Mouse (Mus musculus): ENCODE data around the gene Cxcl16. TPM values are rescaled to one million over a fixed set of nuclear protein-coding genes. Genes with fewer than 3 reads are reported as not detected.

Cxcl16 gene
- polyA plus RNA-seq, 1 experiment from 2014 or later: 3.9 TPM

DNA sequence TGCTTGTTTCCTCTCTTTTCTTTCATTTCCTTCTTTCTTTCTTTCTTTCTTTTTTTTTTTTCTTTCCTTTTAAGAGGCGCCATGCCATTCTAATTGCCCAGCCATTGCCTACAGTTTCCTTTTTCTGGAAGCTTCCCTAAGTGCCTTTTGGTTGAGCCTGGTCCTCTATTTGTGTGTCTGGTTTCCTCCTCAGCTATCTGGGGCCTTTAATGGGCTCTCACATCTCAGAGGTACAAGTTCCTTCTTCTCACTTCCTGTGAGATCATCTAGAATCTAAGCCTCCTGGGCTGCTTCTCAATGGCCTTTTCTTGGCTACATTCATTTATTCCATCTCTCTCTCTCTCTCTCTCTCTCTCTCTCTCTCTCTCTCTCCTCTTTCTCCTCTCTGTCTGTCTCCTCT, 12.4 kb downstream of the Cxcl16 start:
- Histone ChIP-seq H3K27me3 (no peaks in the 10 kb centered on the region), H3K9me3 (no peaks in the 10 kb centered on the region), H3K36me3 (no peaks in the 10 kb centered on the region), H3K4me2 (replicated peaks) (no peak overlapping the region), H3K4me1 (peaks cover 8% of the 10 kb centered on the region), H3K4me3 (no peak overlapping the region), H3K9ac (no peak overlapping the region), H3K27ac (no peak overlapping the region)
- no peak for ATAC-seq (ENCODE audit: low FRiP score, low read depth)
- WGBS: 71% methylated on average over 1 of the region's 1 CpGs

DNA sequence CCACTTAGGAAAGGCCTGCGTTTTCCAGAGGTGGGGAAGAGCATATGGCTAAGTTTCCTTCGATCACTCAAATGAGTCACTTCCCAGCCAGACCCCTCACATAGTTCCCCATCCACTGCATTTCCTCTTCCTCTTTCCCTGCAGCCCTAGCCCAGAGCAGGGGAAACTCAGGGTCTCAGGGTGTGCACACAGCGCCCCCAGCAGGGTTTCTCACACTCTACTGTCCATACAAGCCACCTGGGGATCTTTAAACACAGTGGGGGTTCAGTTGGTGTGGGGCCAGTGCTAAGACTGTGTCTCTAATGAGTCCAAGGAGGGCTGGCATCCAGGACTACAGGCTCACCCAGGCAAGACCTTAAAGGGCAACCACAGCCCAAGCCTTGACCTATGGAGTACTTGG, 13.0 kb downstream of the Cxcl16 start:
- Histone ChIP-seq H3K4me3 (no peak overlapping the region), H3K27ac (no peak overlapping the region), H3K4me2 (replicated peaks) (no peak overlapping the region), H3K9ac (no peak overlapping the region), H3K4me1 (0 out of 2 replicates have a peak, but pooled peaks cover 7% of the 10 kb centered on the region), H3K36me3 (peaks cover 6% of the 10 kb centered on the region; the same call in 1 of the 2 replicates), H3K27me3 (no peaks in the 10 kb centered on the region), H3K9me3 (no peaks in the 10 kb centered on the region)
- ATAC-seq (ENCODE audit: low FRiP score, low read depth): no peak
- 32% methylated on average over 3 of the region's 3 CpGs for WGBS

DNA sequence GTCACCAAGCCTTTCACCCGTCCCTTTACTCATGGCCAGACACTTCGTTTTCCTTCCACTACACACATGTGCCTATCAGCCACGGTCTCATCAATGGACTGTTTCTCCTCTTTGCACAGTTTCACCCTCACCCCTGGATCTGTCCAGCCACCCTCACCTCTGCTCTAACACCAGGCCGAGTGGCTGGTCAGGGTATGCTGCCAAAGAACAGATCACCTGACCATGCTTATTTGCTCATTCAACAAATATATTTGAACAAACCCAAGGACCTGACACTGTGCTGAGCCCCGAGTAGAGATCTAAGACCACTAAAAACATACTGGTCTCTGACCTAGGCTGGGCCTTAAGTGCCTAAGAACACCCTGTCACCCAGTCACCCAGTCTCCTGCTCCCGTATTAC, 15.1 kb downstream of the Cxcl16 start:
- no peak for ATAC-seq (ENCODE audit: low FRiP score, low read depth)
- no peak overlapping the region for H3K27ac ChIP-seq
- no peak overlapping the region for H3K9ac ChIP-seq
- whole genome bisulfite sequencing: 78% methylated on average over 6 of the region's 6 CpGs
- no peak overlapping the region for H3K4me3 ChIP-seq
- no peaks in the 10 kb centered on the region for H3K27me3 ChIP-seq
- H3K9me3 ChIP-seq: no peaks in the 10 kb centered on the region
- H3K36me3 ChIP-seq: peaks cover 26% of the 10 kb centered on the region
- no peak overlapping the region for H3K4me2 ChIP-seq (replicated peaks)
- H3K4me1 ChIP-seq: 0 out of 2 replicates have a peak, but pooled peaks cover 3% of the 10 kb centered on the region

DNA sequence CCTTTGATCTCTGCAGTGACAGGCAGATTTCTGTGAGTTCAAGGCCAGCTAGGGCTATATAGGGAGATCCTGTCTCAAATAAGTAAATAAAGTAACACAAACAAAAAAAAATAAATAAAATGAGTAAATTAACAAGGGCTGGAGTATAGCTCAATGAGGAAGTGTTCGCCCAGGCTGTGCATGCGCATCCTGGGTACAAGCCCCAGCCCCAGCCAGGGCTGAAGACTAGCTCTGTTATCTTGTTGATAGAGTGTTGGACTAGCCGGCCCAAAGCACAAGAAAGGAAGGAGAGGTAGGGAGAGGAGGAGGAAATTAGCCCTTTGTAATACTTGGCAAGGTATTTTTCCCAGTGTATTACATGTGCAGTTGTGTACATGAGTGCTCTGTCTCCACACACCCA, 15.8 kb downstream of the Cxcl16 start:
- no peak for ATAC-seq (ENCODE audit: low FRiP score, low read depth)
- 83% methylated on average over 3 of the region's 3 CpGs for WGBS
- Histone ChIP-seq H3K9me3 (no peaks in the 10 kb centered on the region), H3K27me3 (no peaks in the 10 kb centered on the region), H3K9ac (no peak overlapping the region), H3K27ac (no peak overlapping the region), H3K4me1 (0 out of 2 replicates have a peak, but pooled peaks cover 3% of the 10 kb centered on the region), H3K4me2 (replicated peaks) (no peak overlapping the region), H3K4me3 (no peak overlapping the region), H3K36me3 (peaks cover 33% of the 10 kb centered on the region)

DNA sequence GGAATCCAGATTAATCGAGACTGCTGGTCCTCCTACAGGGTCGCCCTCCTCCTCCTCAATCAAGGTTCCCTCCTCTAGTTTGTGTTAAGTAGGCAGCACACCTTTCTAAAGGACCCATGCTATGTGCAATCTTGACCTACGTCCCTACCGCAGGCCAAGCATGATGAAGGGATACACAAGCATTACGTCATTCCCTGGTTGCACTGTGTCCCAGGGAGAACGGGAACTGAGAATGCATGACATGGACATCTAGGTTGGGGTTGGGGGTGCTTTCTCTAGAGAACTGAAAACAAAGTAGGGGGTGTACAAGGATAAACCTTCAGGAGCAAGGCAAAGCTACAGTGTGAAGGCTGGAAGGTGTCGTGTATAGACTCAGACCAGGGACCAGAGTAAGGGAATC, 17.9 kb downstream of the Cxcl16 start:
- Histone ChIP-seq H3K4me2 (replicated peaks) (no peak overlapping the region), H3K36me3 (peaks cover 54% of the 10 kb centered on the region), H3K9ac (no peak overlapping the region), H3K4me1 (0 out of 2 replicates have a peak, but pooled peaks cover 2% of the 10 kb centered on the region), H3K27ac (no peak overlapping the region), H3K9me3 (no peaks in the 10 kb centered on the region), H3K27me3 (no peaks in the 10 kb centered on the region), H3K4me3 (no peak overlapping the region)
- 90% methylated on average over 7 of the region's 7 CpGs for WGBS
- no peak for ATAC-seq (ENCODE audit: low FRiP score, low read depth)

DNA sequence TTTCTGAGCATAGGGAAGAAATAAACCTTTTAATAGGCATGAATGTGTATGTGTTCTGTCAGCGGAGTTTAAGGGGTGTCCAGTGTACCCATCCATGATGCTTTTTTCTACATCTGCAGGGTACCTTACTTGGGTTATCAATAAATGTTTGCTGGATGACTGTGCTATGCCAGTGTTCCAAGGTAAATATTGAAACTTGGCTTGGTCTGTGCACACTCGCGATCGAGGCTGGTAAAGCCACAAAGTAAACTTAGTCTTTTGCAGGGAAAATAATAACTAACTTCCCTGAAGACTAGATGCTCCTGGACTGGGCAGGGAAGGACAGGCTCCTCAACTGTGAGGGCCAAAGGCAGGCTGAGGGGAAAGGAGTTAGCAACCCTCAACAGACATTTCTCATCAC, 19.1 kb downstream of the Cxcl16 start:
- Histone ChIP-seq H3K9ac (0 out of 2 replicates have a peak overlapping the region, but pooled peaks have one; percentile 19), H3K27ac (no peak overlapping the region), H3K27me3 (no peaks in the 10 kb centered on the region), H3K9me3 (no peaks in the 10 kb centered on the region), H3K4me3 (no peak overlapping the region), H3K36me3 (peaks cover 65% of the 10 kb centered on the region), H3K4me2 (replicated peaks) (no peak overlapping the region), H3K4me1 (no peaks in the 10 kb centered on the region)
- ATAC-seq (ENCODE audit: low FRiP score, low read depth): no peak
- 92% methylated on average over 4 of the region's 4 CpGs for WGBS

DNA sequence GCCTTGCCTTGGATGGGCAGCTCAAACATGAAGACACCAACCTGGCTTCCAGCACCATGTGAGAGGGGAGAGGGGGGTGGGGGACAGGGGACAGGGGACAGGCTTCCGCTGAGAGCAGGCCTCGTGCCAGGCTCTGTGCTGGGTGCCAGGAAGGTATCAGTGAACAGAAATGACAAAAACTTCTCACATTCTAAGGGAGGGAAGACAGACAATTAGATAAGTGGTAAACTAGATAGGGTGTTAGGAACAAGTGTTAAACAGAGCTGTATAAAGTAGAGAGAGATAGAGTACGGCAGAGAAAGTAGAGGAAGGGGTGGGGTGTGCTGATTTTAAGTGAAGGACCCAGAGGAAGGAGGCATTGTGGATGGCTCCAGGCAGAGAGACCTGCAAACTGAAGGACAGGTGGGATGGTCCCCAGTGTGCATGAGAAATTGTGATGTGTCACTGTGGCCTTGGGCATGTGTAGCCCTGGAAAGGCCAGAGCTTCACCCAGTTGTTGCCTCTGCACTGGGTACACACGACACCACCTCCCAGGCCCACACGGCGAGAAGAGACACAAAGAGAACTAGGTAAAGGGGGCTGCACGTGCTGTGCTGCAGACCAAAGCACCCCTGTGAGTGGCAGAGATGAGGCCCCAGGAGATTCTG, 20.9 kb downstream of the Cxcl16 start:
- Histone ChIP-seq H3K27me3 (no peaks in the 10 kb centered on the region), H3K4me2 (replicated peaks) (no peak overlapping the region), H3K9ac (no peak overlapping the region), H3K9me3 (no peaks in the 10 kb centered on the region), H3K27ac (no peak overlapping the region), H3K4me1 (peaks cover 11% of the 10 kb centered on the region), H3K36me3 (peaks cover 65% of the 10 kb centered on the region), H3K4me3 (no peak overlapping the region)
- 81% methylated on average over 7 of the region's 7 CpGs for WGBS
- ATAC-seq (ENCODE audit: low FRiP score, low read depth): no peak

DNA sequence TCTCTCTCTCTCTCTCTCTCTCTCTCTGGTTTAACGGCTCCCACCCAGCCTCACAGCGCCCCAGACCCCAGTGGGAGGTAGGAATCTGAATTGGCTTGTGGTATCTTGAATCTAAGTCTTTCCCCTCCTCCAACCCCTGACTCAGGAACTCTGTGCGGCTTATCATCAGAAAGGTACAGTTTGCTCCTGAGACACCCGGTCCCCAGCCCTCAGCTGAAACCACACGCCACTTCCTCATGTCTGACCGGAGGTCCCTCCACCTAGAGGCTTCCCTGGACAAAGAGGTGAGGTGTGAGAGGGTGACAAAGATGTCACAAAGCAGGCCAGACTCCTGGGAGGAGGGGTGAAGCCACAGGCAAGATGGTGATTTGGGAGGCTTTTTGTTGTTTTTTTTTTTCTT, 22.4 kb downstream of the Cxcl16 start:
- H3K4me1 ChIP-seq: peaks cover 22% of the 10 kb centered on the region
- no peak overlapping the region for H3K4me2 ChIP-seq (replicated peaks)
- no peak overlapping the region for H3K9ac ChIP-seq
- H3K27me3 ChIP-seq: no peaks in the 10 kb centered on the region
- no peak for ATAC-seq (ENCODE audit: low FRiP score, low read depth)
- no peak overlapping the region for H3K4me3 ChIP-seq
- H3K27ac ChIP-seq: no peak overlapping the region
- H3K36me3 ChIP-seq: peaks cover 65% of the 10 kb centered on the region
- no peaks in the 10 kb centered on the region for H3K9me3 ChIP-seq
- whole genome bisulfite sequencing: 89% methylated on average over 6 of the region's 6 CpGs

DNA sequence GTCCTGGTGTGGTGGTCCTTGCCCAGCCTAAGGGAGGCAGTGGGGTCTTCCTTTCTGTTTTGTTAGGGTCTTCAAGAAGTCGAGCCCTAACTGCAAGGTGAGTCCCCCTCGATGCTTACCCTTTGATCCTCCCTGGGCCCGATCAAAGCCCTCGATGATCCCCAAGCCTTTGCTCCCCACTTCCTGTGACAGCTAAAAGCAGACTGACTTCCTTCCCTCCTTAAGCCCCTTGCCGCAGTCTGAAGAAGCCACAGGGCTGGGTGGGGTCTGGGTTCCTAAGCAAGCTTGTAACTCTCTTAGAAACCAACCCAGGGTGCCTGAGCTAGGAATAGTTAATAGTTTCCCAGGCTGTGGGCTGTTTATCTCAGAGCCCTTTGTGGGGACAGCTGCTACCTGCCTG, 24.3 kb downstream of the Cxcl16 start:
- H3K9ac ChIP-seq: no peak overlapping the region
- 58% methylated on average over 5 of the region's 5 CpGs for WGBS
- no peak overlapping the region for H3K4me2 ChIP-seq (replicated peaks)

DNA sequence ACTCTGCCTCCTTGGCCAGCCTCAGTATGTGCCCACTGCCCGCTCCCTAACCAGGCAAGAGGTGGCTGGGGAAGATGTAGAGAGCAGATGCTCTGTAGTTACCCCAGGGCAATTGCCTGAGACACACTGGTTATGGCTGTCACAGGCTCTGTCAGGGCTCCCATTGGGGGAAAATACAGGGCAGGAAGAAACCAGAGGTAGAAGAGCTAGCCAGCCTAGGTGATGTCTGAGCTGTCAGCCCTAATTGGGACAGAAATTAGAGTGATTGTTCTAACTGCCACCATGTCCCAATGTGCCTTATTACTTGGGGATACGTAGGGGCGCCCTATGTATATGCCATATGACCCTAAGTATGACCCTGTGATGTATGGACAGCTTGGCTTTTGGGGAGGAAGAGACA, 25.8 kb downstream of the Cxcl16 start:
- H3K36me3 ChIP-seq: peaks cover 32% of the 10 kb centered on the region
- ATAC-seq (ENCODE audit: low FRiP score, low read depth): no peak
- 0 out of 2 replicates have a peak overlapping the region, but pooled peaks have one; percentile 5 for H3K4me3 ChIP-seq
- no peaks in the 10 kb centered on the region for H3K9me3 ChIP-seq
- H3K27ac ChIP-seq: no peak overlapping the region
- H3K4me1 ChIP-seq: peaks cover 26% of the 10 kb centered on the region
- peak overlapping the region; percentile 43 for H3K9ac ChIP-seq
- no peaks in the 10 kb centered on the region for H3K27me3 ChIP-seq
- WGBS: 88% methylated on average over 3 of the region's 3 CpGs
- peak overlapping the region; percentile 87 for H3K4me2 ChIP-seq (replicated peaks)

More for the DNA sequence above, 24.3 kb downstream of the Cxcl16 start:
- Histone ChIP-seq H3K4me1 (peaks cover 26% of the 10 kb centered on the region), H3K27ac (no peak overlapping the region), H3K36me3 (peaks cover 47% of the 10 kb centered on the region), H3K9me3 (no peaks in the 10 kb centered on the region), H3K4me3 (no peak overlapping the region), H3K27me3 (no peaks in the 10 kb centered on the region)
- ATAC-seq (ENCODE audit: low FRiP score, low read depth): no peak

DNA sequence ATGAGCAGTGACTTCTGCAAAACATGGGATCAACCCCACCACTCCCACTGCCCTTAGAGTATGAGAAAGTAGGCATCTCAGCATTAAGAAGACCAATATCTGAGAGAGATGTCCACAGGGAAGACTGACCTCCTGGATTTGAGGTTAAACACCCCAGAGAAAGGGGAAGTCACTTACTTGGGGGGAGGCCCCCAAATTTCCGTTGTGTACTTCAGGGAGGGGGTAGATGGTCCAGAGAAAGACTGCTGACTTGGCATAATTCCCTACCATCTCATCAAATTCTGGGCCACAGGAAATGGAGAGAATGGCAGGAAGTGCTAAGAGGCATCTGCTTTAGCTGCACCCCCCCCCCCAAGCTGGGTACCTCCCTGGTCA, 26.2 kb downstream of the Cxcl16 start:
- peaks cover 28% of the 10 kb centered on the region for H3K36me3 ChIP-seq
- no peak overlapping the region for H3K27ac ChIP-seq
- H3K4me2 ChIP-seq (replicated peaks): peak overlapping the region; percentile 87
- H3K4me3 ChIP-seq: peak overlapping the region; percentile 77
- H3K27me3 ChIP-seq: no peaks in the 10 kb centered on the region
- 60% methylated on average over 1 of the region's 1 CpGs for WGBS
- peak overlapping the region; percentile 89 for H3K9ac ChIP-seq
- ATAC-seq (ENCODE audit: low FRiP score, low read depth): no peak
- peaks cover 26% of the 10 kb centered on the region for H3K4me1 ChIP-seq
- no peaks in the 10 kb centered on the region for H3K9me3 ChIP-seq

DNA sequence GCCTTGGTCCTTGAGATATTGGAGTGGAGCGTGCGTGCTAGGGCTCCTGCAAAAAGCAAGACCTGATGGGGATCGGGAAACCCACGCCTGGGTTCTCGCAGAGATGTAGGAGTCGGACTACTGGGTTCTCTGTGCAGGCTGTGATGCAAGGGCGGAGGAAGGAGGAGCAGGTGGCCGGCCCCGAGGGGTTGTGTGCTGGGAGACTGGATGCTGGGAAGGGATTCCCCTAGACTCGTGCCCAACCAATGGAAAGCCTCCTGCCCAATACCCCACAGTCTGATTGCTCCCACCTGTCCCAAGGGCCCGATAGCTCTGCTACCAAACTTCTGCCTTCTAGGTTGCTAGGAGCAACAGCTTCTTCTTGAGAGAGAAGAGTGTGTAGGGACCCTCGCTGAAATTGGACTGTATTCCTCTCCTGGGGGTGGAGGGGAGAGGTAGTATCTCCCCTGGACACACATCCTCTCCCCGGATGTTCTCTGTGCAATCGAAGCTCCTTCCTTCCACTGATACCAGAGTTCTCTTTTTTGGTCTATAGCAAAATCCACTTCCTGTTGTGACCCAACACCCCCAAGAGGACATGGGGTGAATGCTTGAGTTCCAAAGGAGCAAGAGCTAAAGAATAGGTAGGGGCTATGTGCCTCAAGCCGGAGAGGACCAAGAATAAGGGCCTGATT, 26.8 kb downstream of the Cxcl16 start:
- H3K36me3 ChIP-seq: peaks cover 23% of the 10 kb centered on the region
- 8% methylated on average over 15 of the region's 15 CpGs for WGBS

More for the DNA sequence above, 26.8 kb downstream of the Cxcl16 start:
- H3K4me1 ChIP-seq: peaks cover 26% of the 10 kb centered on the region
- H3K4me2 ChIP-seq (replicated peaks): peak overlapping the region; percentile 87
- H3K4me3 ChIP-seq: peak overlapping the region; percentile 77
- H3K9ac ChIP-seq: peak overlapping the region; percentile 89
- H3K27me3 ChIP-seq: no peaks in the 10 kb centered on the region
- H3K27ac ChIP-seq: peak overlapping the region; percentile 58; the same call in 1 of the 2 replicates
- H3K9me3 ChIP-seq: no peaks in the 10 kb centered on the region
- ATAC-seq (ENCODE audit: low FRiP score, low read depth): peak; percentile 28

Measured in limb, embryonic 13.5 days (tissue).